Mouse (Mus musculus): Measurements from ENCODE around the gene Styxl1.

GRCm38 (mm10) chr5:135702190-135702589 is 76.0 kb downstream of the Styxl1 start:
- TF ChIP-seq CTCF (IDR thresholded peaks at IDR 0.05; ENCODE audit: low read depth) (no peak), EP300 (IDR thresholded peaks at IDR 0.05; ENCODE audit: low read depth) (no peak)

All from heart, postnatal 0 days (tissue).